Mouse (Mus musculus): ENCODE data around the gene Cavin4. TPM values are rescaled to one million over a fixed set of nuclear protein-coding genes. Genes with fewer than 3 reads are reported as not detected.
"Not testable (repeated sequence)": the region's sequence is repeated elsewhere in the genome, so short reads cannot be mapped to it uniquely, and the experiment has no call there.

Gene Cavin4
- polyA plus RNA-seq, 1 experiment from 2014 or later = 2.7 TPM

GRCm38 (mm10) chr4:48677812-48678211 is 14.5 kb downstream of the Cavin4 start:
- Histone ChIP-seq H3K4me1 (ENCODE audit: control insufficient read depth, insufficient read depth, low read length) (no peaks in the 10 kb centered on the region), H3K9me3 (ENCODE audit: control insufficient read depth, low read length) (no peaks in the 10 kb centered on the region), H3K27me3 (ENCODE audit: control insufficient read depth, insufficient read depth, low read length) (no peaks in the 10 kb centered on the region), H3K36me3 (ENCODE audit: control insufficient read depth, insufficient read depth, low read length) (peaks cover 15% of the 10 kb centered on the region), H3K9ac (replicated peaks; ENCODE audit: low read depth, low read length) (no peak overlapping the region), H3K27ac (ENCODE audit: low read depth, low read length) (no peak overlapping the region), H3K4me2 (ENCODE audit: low read depth, low read length) (no peak overlapping the region), H3K4me3 (ENCODE audit: low read depth, low read length) (no peak overlapping the region)
- ATAC-seq (ENCODE audit: low read depth) = no peak
- WGBS = 80% methylated on average over 2 of the region's 2 CpGs

GRCm38 (mm10) chr4:48678793-48679192 is 15.5 kb downstream of the Cavin4 start:
- Histone ChIP-seq H3K9me3 (ENCODE audit: control insufficient read depth, low read length) (no peaks in the 10 kb centered on the region), H3K36me3 (ENCODE audit: control insufficient read depth, insufficient read depth, low read length) (peaks cover 10% of the 10 kb centered on the region; the same call in 1 of the 2 replicates), H3K4me2 (ENCODE audit: low read depth, low read length) (no peak overlapping the region), H3K9ac (replicated peaks; ENCODE audit: low read depth, low read length) (no peak overlapping the region), H3K27ac (ENCODE audit: low read depth, low read length) (no peak overlapping the region), H3K4me1 (ENCODE audit: control insufficient read depth, insufficient read depth, low read length) (no peaks in the 10 kb centered on the region), H3K4me3 (ENCODE audit: low read depth, low read length) (no peak overlapping the region), H3K27me3 (ENCODE audit: control insufficient read depth, insufficient read depth, low read length) (no peaks in the 10 kb centered on the region)
- no peak for ATAC-seq (ENCODE audit: low read depth)
- 90% methylated on average over 9 of the region's 9 CpGs for WGBS

- H3K4me2 ChIP-seq (ENCODE audit: low read depth, low read length); H3K27ac ChIP-seq (ENCODE audit: low read depth, low read length); H3K9ac ChIP-seq (replicated peaks; ENCODE audit: low read depth, low read length); H3K4me1 ChIP-seq (ENCODE audit: control insufficient read depth, insufficient read depth, low read length); H3K27me3 ChIP-seq (ENCODE audit: control insufficient read depth, insufficient read depth, low read length); ATAC-seq (ENCODE audit: low read depth); H3K9me3 ChIP-seq (ENCODE audit: control insufficient read depth, low read length); H3K36me3 ChIP-seq (ENCODE audit: control insufficient read depth, insufficient read depth, low read length); H3K4me3 ChIP-seq (ENCODE audit: low read depth, low read length): not testable (repeated sequence)
- WGBS = 71% methylated on average over 5 of the region's 6 CpGs
Observed at GRCm38 (mm10) chr4:48679728-48680127, 16.4 kb downstream of the Cavin4 start.

- no peak for ATAC-seq (ENCODE audit: low read depth)
- Histone ChIP-seq H3K27me3 (ENCODE audit: control insufficient read depth, insufficient read depth, low read length) (no peaks in the 10 kb centered on the region), H3K9ac (replicated peaks; ENCODE audit: low read depth, low read length) (no peak overlapping the region), H3K9me3 (ENCODE audit: control insufficient read depth, low read length) (no peaks in the 10 kb centered on the region), H3K36me3 (ENCODE audit: control insufficient read depth, insufficient read depth, low read length) (no peaks in the 10 kb centered on the region), H3K4me2 (ENCODE audit: low read depth, low read length) (no peak overlapping the region), H3K4me3 (ENCODE audit: low read depth, low read length) (no peak overlapping the region), H3K4me1 (ENCODE audit: control insufficient read depth, insufficient read depth, low read length) (no peaks in the 10 kb centered on the region), H3K27ac (ENCODE audit: low read depth, low read length) (no peak overlapping the region)
- WGBS = 61% methylated on average over 7 of the region's 7 CpGs
Observed at GRCm38 (mm10) chr4:48680214-48680613, 16.9 kb downstream of the Cavin4 start.

GRCm38 (mm10) chr4:48680648-48681343 is 17.5 kb downstream of the Cavin4 start:
- 47% methylated on average over 10 of the region's 11 CpGs for WGBS
- peak; percentile 41; the same call in 1 of the 2 replicates for ATAC-seq (ENCODE audit: low read depth)
- no peak overlapping the region for H3K27ac ChIP-seq (ENCODE audit: low read depth, low read length)
- no peaks in the 10 kb centered on the region for H3K9me3 ChIP-seq (ENCODE audit: control insufficient read depth, low read length)
- no peaks in the 10 kb centered on the region for H3K27me3 ChIP-seq (ENCODE audit: control insufficient read depth, insufficient read depth, low read length)
- no peaks in the 10 kb centered on the region for H3K4me1 ChIP-seq (ENCODE audit: control insufficient read depth, insufficient read depth, low read length)
- H3K4me2 ChIP-seq (ENCODE audit: low read depth, low read length) = no peak overlapping the region
- H3K9ac ChIP-seq (replicated peaks; ENCODE audit: low read depth, low read length) = no peak overlapping the region
- H3K36me3 ChIP-seq (ENCODE audit: control insufficient read depth, insufficient read depth, low read length) = no peaks in the 10 kb centered on the region
- H3K4me3 ChIP-seq (ENCODE audit: low read depth, low read length) = no peak overlapping the region

- no peak for ATAC-seq (ENCODE audit: low read depth)
- H3K4me2 ChIP-seq (ENCODE audit: low read depth, low read length) = no peak overlapping the region
Observed at GRCm38 (mm10) chr4:48683126-48683525, 19.8 kb downstream of the Cavin4 start.

GRCm38 (mm10) chr4:48683633-48684209 is 20.4 kb downstream of the Cavin4 start:
- not testable (repeated sequence) for ATAC-seq (ENCODE audit: low read depth); H3K9ac ChIP-seq (replicated peaks; ENCODE audit: low read depth, low read length); H3K27ac ChIP-seq (ENCODE audit: low read depth, low read length); H3K9me3 ChIP-seq (ENCODE audit: control insufficient read depth, low read length); H3K36me3 ChIP-seq (ENCODE audit: control insufficient read depth, insufficient read depth, low read length); H3K4me2 ChIP-seq (ENCODE audit: low read depth, low read length); H3K4me3 ChIP-seq (ENCODE audit: low read depth, low read length); H3K4me1 ChIP-seq (ENCODE audit: control insufficient read depth, insufficient read depth, low read length); H3K27me3 ChIP-seq (ENCODE audit: control insufficient read depth, insufficient read depth, low read length)
- 96% methylated on average over 14 of the region's 21 CpGs for WGBS

More at GRCm38 (mm10) chr4:48683126-48683525, 19.8 kb downstream of the Cavin4 start:
- Histone ChIP-seq H3K9ac (replicated peaks; ENCODE audit: low read depth, low read length) (no peak overlapping the region), H3K4me1 (ENCODE audit: control insufficient read depth, insufficient read depth, low read length) (no peaks in the 10 kb centered on the region), H3K36me3 (ENCODE audit: control insufficient read depth, insufficient read depth, low read length) (no peaks in the 10 kb centered on the region), H3K9me3 (ENCODE audit: control insufficient read depth, low read length) (no peaks in the 10 kb centered on the region), H3K27me3 (ENCODE audit: control insufficient read depth, insufficient read depth, low read length) (no peaks in the 10 kb centered on the region), H3K4me3 (ENCODE audit: low read depth, low read length) (no peak overlapping the region), H3K27ac (ENCODE audit: low read depth, low read length) (no peak overlapping the region)
- WGBS = 83% methylated on average over 8 of the region's 8 CpGs

- Histone ChIP-seq H3K4me3 (ENCODE audit: low read depth, low read length) (no peak overlapping the region), H3K9me3 (ENCODE audit: control insufficient read depth, low read length) (no peaks in the 10 kb centered on the region), H3K36me3 (ENCODE audit: control insufficient read depth, insufficient read depth, low read length) (no peaks in the 10 kb centered on the region), H3K27ac (ENCODE audit: low read depth, low read length) (no peak overlapping the region), H3K9ac (replicated peaks; ENCODE audit: low read depth, low read length) (no peak overlapping the region), H3K4me1 (ENCODE audit: control insufficient read depth, insufficient read depth, low read length) (no peaks in the 10 kb centered on the region), H3K27me3 (ENCODE audit: control insufficient read depth, insufficient read depth, low read length) (no peaks in the 10 kb centered on the region), H3K4me2 (ENCODE audit: low read depth, low read length) (no peak overlapping the region)
- 85% methylated on average over 7 of the region's 7 CpGs for WGBS
- no peak for ATAC-seq (ENCODE audit: low read depth)
Observed at GRCm38 (mm10) chr4:48684593-48685187, 21.4 kb downstream of the Cavin4 start.

- ATAC-seq (ENCODE audit: low read depth) = no peak
- no peaks in the 10 kb centered on the region for H3K27me3 ChIP-seq (ENCODE audit: control insufficient read depth, insufficient read depth, low read length)
- H3K27ac ChIP-seq (ENCODE audit: low read depth, low read length) = no peak overlapping the region
- H3K4me1 ChIP-seq (ENCODE audit: control insufficient read depth, insufficient read depth, low read length) = no peaks in the 10 kb centered on the region
- no peaks in the 10 kb centered on the region for H3K36me3 ChIP-seq (ENCODE audit: control insufficient read depth, insufficient read depth, low read length)
- H3K4me2 ChIP-seq (ENCODE audit: low read depth, low read length) = no peak overlapping the region
- H3K4me3 ChIP-seq (ENCODE audit: low read depth, low read length) = no peak overlapping the region
- 82% methylated on average over 6 of the region's 6 CpGs for WGBS
- no peaks in the 10 kb centered on the region for H3K9me3 ChIP-seq (ENCODE audit: control insufficient read depth, low read length)
- no peak overlapping the region for H3K9ac ChIP-seq (replicated peaks; ENCODE audit: low read depth, low read length)
Observed at GRCm38 (mm10) chr4:48688148-48688547, 24.8 kb downstream of the Cavin4 start.
